Mouse (Mus musculus): ENCODE measurements at regions not wholly inside any gene's neighbourhood (a gene's known extent, or its start where the extent isn't known, plus 50 kb on each side); places are given as distances from the start of the nearest gene placed in this dataset.

DNA sequence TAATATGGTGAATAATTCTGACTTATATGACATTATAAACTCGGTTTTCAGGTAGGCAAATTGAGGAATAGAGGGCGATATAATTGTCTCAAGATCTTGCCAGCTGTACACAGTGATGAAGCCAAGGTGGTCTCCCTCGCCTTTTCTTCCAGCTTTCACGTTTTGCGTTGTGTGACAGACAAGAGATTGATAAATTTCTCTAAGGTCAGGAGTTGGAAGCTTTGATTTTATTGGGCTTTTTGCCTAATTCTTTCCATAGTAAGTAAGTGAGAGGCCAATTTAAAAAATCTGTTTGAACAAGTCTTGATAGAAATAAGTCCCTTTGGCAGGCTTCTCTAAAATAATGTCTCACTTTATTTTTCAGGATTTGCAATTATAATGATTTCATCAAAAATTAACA is 549.4 kb upstream of the Klhl1 start:
- TF ChIP-seq CTCF (IDR thresholded peaks at IDR 0.05; ENCODE audit: low read depth, low read length) (no peak), POLR2A (IDR thresholded peaks at IDR 0.05; ENCODE audit: extremely low read depth, insufficient read depth, low read length) (no peak)
- 67% methylated on average over 5 of the region's 5 CpGs for WGBS

DNA sequence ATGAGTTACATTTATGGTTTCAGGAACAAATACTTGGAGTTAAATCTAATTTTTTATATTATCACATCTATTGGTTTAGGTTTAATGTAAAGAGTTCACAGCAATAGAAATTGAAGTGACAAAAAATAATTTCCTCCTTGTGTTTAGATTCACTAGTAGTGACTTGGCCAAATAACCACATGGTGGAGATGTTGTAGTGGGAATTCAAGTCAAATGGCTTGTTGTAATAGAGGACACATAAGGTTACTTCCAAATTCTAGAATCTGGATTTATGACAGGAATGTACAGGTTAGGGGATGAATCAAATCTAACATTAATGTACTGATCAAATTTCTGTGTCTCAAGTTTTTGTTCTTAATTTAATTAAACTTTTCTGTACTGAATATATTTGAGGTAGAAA is 526.4 kb upstream of the Klhl1 start:
- Histone ChIP-seq H3K4me3 (ENCODE audit: insufficient read depth, low read depth, low read length) (no peak overlapping the region), H3K4me1 (ENCODE audit: control insufficient read depth, insufficient read depth, low read length) (no peaks in the 10 kb centered on the region), H3K27me3 (ENCODE audit: control insufficient read depth, insufficient read depth, low read length) (no peaks in the 10 kb centered on the region), H3K79me2 (ENCODE audit: control insufficient read depth, insufficient read depth, low read length) (no peaks in the 10 kb centered on the region), H3K9ac (ENCODE audit: low read depth, low read length) (no peak overlapping the region), H3K36me3 (ENCODE audit: control insufficient read depth, insufficient read depth, low read length) (no peaks in the 10 kb centered on the region), H3K27ac (replicated peaks; ENCODE audit: insufficient read depth, low read depth, low read length) (no peak overlapping the region)
- DNase-seq (ENCODE audit: extremely low read depth, low read depth, low spot score), result no peak
- TF ChIP-seq POLR2A (IDR thresholded peaks at IDR 0.05; ENCODE audit: extremely low read depth, insufficient read depth, low read length) (no peak), CTCF (IDR thresholded peaks at IDR 0.05; ENCODE audit: low read depth, low read length) (no peak)

More for the DNA sequence above, 549.4 kb upstream of the Klhl1 start:
- Histone ChIP-seq H3K36me3 (ENCODE audit: control insufficient read depth, insufficient read depth, low read length) (no peaks in the 10 kb centered on the region), H3K27me3 (ENCODE audit: control insufficient read depth, insufficient read depth, low read length) (no peaks in the 10 kb centered on the region), H3K4me1 (ENCODE audit: control insufficient read depth, insufficient read depth, low read length) (no peaks in the 10 kb centered on the region), H3K9ac (ENCODE audit: low read depth, low read length) (no peak overlapping the region), H3K27ac (replicated peaks; ENCODE audit: insufficient read depth, low read depth, low read length) (no peak overlapping the region), H3K79me2 (ENCODE audit: control insufficient read depth, insufficient read depth, low read length) (no peaks in the 10 kb centered on the region), H3K4me3 (ENCODE audit: insufficient read depth, low read depth, low read length) (no peak overlapping the region)
- no peak for DNase-seq (ENCODE audit: extremely low read depth, low read depth, low spot score)

DNA sequence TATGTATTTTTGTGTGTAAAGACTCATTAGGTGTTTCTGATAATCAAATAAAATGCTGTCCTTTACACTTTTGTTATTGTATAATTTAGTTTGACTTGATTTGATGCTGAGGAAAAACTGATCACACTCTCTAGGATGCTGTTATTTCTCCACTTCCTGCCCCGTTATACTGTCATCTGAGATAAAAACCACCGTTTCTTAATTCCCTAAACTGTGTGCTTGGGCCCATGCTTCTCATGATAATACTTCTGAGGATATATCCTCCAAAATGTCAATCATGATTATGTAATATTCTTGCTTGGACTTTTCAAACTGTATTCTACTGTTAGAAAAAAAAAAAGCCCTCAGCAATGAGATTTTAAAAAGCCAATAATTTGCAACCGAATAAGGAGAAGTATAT is 520.9 kb upstream of the Klhl1 start:
- Histone ChIP-seq H3K4me3 (ENCODE audit: insufficient read depth, low read depth, low read length) (no peak overlapping the region), H3K9ac (ENCODE audit: low read depth, low read length) (no peak overlapping the region), H3K36me3 (ENCODE audit: control insufficient read depth, insufficient read depth, low read length) (no peaks in the 10 kb centered on the region), H3K79me2 (ENCODE audit: control insufficient read depth, insufficient read depth, low read length) (no peaks in the 10 kb centered on the region), H3K4me1 (ENCODE audit: control insufficient read depth, insufficient read depth, low read length) (no peaks in the 10 kb centered on the region), H3K27ac (replicated peaks; ENCODE audit: insufficient read depth, low read depth, low read length) (no peak overlapping the region), H3K27me3 (ENCODE audit: control insufficient read depth, insufficient read depth, low read length) (no peaks in the 10 kb centered on the region)
- no peak for TF ChIP-seq POLR2A (IDR thresholded peaks at IDR 0.05; ENCODE audit: extremely low read depth, insufficient read depth, low read length)
- TF ChIP-seq CTCF (IDR thresholded peaks at IDR 0.05; ENCODE audit: low read depth, low read length), result no peak
- no peak for DNase-seq (ENCODE audit: extremely low read depth, low read depth, low spot score)
- 69% methylated on average over 3 of the region's 3 CpGs for WGBS

DNA sequence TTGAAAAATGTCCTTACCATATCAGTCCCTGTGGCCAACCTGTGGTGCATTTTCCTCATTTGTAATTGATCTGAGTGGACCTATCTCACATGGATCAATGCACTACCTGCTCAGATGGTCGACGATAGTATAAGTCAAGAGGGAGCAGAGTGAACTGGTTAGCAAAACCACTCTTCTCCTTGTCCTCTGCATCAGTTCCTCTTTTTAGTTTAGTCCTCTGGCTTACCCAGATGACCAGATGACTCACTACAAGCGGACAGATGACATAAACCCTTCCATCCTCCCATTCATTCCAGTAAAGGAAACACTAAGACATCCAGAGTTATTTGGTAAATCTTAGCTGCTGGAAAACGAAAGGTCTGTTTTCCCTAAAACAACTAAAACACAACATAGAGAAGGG is 509.6 kb upstream of the Klhl1 start:
- no peak for TF ChIP-seq CTCF (IDR thresholded peaks at IDR 0.05; ENCODE audit: low read depth, low read length)
- TF ChIP-seq POLR2A (IDR thresholded peaks at IDR 0.05; ENCODE audit: extremely low read depth, insufficient read depth, low read length), result no peak
- DNase-seq (ENCODE audit: extremely low read depth, low read depth, low spot score), result no peak
- Histone ChIP-seq H3K9ac (ENCODE audit: low read depth, low read length) (no peak overlapping the region), H3K4me3 (ENCODE audit: insufficient read depth, low read depth, low read length) (no peak overlapping the region), H3K36me3 (ENCODE audit: control insufficient read depth, insufficient read depth, low read length) (no peaks in the 10 kb centered on the region), H3K4me1 (ENCODE audit: control insufficient read depth, insufficient read depth, low read length) (no peaks in the 10 kb centered on the region), H3K27ac (replicated peaks; ENCODE audit: insufficient read depth, low read depth, low read length) (no peak overlapping the region), H3K79me2 (ENCODE audit: control insufficient read depth, insufficient read depth, low read length) (no peaks in the 10 kb centered on the region), H3K27me3 (ENCODE audit: control insufficient read depth, insufficient read depth, low read length) (no peaks in the 10 kb centered on the region)
- 68% methylated on average over 4 of the region's 4 CpGs for WGBS

DNA sequence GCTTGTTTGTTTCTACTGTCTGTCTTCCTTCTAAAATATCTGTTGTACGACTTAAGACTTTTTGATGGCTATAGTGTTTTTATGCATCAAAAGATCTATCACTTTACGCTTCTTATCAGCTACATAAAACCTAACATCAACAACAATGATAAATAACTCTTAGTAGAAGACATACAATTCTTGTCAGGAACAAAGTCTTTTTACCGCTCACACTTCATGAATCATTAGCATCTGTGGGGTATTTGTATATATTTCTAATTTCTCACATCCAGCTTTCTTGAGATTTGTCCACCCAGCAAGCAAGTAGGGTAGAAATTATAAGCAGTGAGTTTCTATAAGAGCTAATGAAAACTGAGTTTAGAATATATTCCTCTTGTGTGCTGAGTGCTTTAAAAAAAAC is 487.4 kb upstream of the Klhl1 start:
- no peak for TF ChIP-seq CTCF (IDR thresholded peaks at IDR 0.05; ENCODE audit: low read depth, low read length)
- TF ChIP-seq POLR2A (IDR thresholded peaks at IDR 0.05; ENCODE audit: extremely low read depth, insufficient read depth, low read length), result no peak
- H3K4me3 ChIP-seq (ENCODE audit: insufficient read depth, low read depth, low read length), result no peak overlapping the region
- no peak overlapping the region for H3K27ac ChIP-seq (replicated peaks; ENCODE audit: insufficient read depth, low read depth, low read length)
- DNase-seq (ENCODE audit: extremely low read depth, low read depth, low spot score), result no peak
- 88% methylated on average over 3 of the region's 3 CpGs for WGBS
- H3K4me1 ChIP-seq (ENCODE audit: control insufficient read depth, insufficient read depth, low read length), result no peaks in the 10 kb centered on the region
- H3K36me3 ChIP-seq (ENCODE audit: control insufficient read depth, insufficient read depth, low read length), result no peaks in the 10 kb centered on the region
- H3K27me3 ChIP-seq (ENCODE audit: control insufficient read depth, insufficient read depth, low read length), result no peaks in the 10 kb centered on the region
- H3K9ac ChIP-seq (ENCODE audit: low read depth, low read length), result no peak overlapping the region
- H3K79me2 ChIP-seq (ENCODE audit: control insufficient read depth, insufficient read depth, low read length), result no peaks in the 10 kb centered on the region

DNA sequence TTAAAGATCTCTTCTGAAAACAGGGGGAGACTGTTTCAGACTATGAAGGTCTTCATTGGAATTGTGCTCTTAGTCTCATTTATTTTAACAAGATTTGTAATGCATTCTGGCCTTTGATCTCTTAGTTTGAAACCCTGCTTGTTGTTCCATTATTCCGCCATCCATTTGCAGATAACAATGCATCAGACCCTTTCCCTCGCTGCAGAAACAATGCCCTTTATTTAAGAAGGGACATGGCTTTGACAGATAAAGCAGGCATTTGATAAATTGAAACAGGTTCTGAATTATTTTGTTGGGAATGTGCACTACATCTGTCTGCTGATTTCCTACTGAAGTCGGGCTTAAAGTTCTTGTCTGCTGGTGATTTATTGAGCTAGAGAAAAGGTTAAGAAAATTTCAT is 476.2 kb upstream of the Klhl1 start:
- H3K27me3 ChIP-seq (ENCODE audit: control insufficient read depth, insufficient read depth, low read length), result no peaks in the 10 kb centered on the region
- 46% methylated on average over 3 of the region's 3 CpGs for WGBS
- TF ChIP-seq POLR2A (IDR thresholded peaks at IDR 0.05; ENCODE audit: extremely low read depth, insufficient read depth, low read length) (no peak), CTCF (IDR thresholded peaks at IDR 0.05; ENCODE audit: low read depth, low read length) (no peak)
- H3K4me1 ChIP-seq (ENCODE audit: control insufficient read depth, insufficient read depth, low read length), result no peaks in the 10 kb centered on the region
- no peak overlapping the region for H3K9ac ChIP-seq (ENCODE audit: low read depth, low read length)
- no peak overlapping the region for H3K4me3 ChIP-seq (ENCODE audit: insufficient read depth, low read depth, low read length)
- no peaks in the 10 kb centered on the region for H3K36me3 ChIP-seq (ENCODE audit: control insufficient read depth, insufficient read depth, low read length)
- H3K27ac ChIP-seq (replicated peaks; ENCODE audit: insufficient read depth, low read depth, low read length), result no peak overlapping the region
- DNase-seq (ENCODE audit: extremely low read depth, low read depth, low spot score), result no peak
- H3K79me2 ChIP-seq (ENCODE audit: control insufficient read depth, insufficient read depth, low read length), result no peaks in the 10 kb centered on the region

Data from liver, adult 2 months (tissue).